Mouse (Mus musculus) hindbrain, embryonic 12.5 days (tissue): Measurements from ENCODE around the gene Poc1a. TPM values are rescaled to one million over a fixed set of nuclear protein-coding genes. Genes with fewer than 3 reads are reported as not detected.

ENCODE experiments used
- ATAC-seq: fragments of 200-750 bp; cut with Nextera tagmentation; 2 replicates; pipeline ENCODE4 v1.8.0; 2017; ENCODE audit warnings: moderate TSS enrichment; ENCODE audit not compliant: low FRiP score
- H3K27ac ChIP-seq: fragments of 300-500 bp; sonication (generic); 2 replicates; pipeline ENCODE4 v1.5.1; 2016; ENCODE audit warnings: mild to moderate bottlenecking
- H3K27me3 ChIP-seq: fragments of 300-500 bp; sonication (generic); 2 replicates; pipeline ENCODE4 v1.6.1; 2016; ENCODE audit warnings: mild to moderate bottlenecking
- H3K36me3 ChIP-seq: fragments of 300-500 bp; sonication (generic); 2 replicates; pipeline ENCODE4 v1.6.1; 2016; ENCODE audit warnings: mild to moderate bottlenecking
- H3K4me1 ChIP-seq: fragments of 300-500 bp; sonication (generic); 2 replicates; pipeline ENCODE4 v1.6.1; 2016
- H3K4me2 ChIP-seq: fragments of 300-500 bp; sonication (generic); replicated peaks from 2 replicates; pipeline ENCODE4 v1.6.1; 2016; ENCODE audit warnings: mild to moderate bottlenecking
- H3K4me3 ChIP-seq: fragments of 300-500 bp; sonication (generic); 2 replicates; pipeline ENCODE4 v1.5.1; 2016; ENCODE audit warnings: mild to moderate bottlenecking
- H3K9ac ChIP-seq: fragments of 300-500 bp; sonication (generic); 2 replicates; pipeline ENCODE4 v1.6.1; 2016; ENCODE audit warnings: mild to moderate bottlenecking, moderate library complexity
- H3K9me3 ChIP-seq: fragments of 300-500 bp; sonication (generic); replicated peaks from 2 replicates; pipeline ENCODE4 v1.6.1; 2016; ENCODE audit warnings: mild to moderate bottlenecking
- WGBS: fragments of 180-500 bp; shearing (Covaris S2); methylation state at CpG from one replicate; pipeline ENCODE4 v1.1.7; 2016; 5-methylcytosine and 5-hydroxymethylcytosine counted together
- polyA plus RNA-seq: library from polyadenylated mRNA; unstranded; fragments of >200 nt; fragmentation: Nextera tagmentation; extraction: Ambion mirVana; gene quantifications from 2 replicates; pipeline ENCODE4 v1.2.1, GENCODE M21; 2016

Poc1a gene
- polyA plus RNA-seq, 1 experiment from 2014 or later, result 16.4 TPM

GRCm38 (mm10) chr9:106399808-106400207 lies 118.9 kb downstream of the Poc1a start:
- 78% methylated on average over 3 of the region's 3 CpGs for WGBS
- H3K4me2 ChIP-seq, result no peak overlapping the region
- H3K9ac ChIP-seq, result no peak overlapping the region

More at GRCm38 (mm10) chr9:106399808-106400207, 118.9 kb downstream of the Poc1a start:
- peaks cover 8% of the 10 kb centered on the region for H3K4me1 ChIP-seq
- ATAC-seq, result no peak
- H3K4me3 ChIP-seq, result no peak overlapping the region
- H3K27me3 ChIP-seq, result no peaks in the 10 kb centered on the region
- H3K27ac ChIP-seq, result no peak overlapping the region
- no peaks in the 10 kb centered on the region for H3K36me3 ChIP-seq
- H3K9me3 ChIP-seq, result no peaks in the 10 kb centered on the region

Other genes with a start within 250 kb of the Poc1a start
- gene Col6a4, start 184.3 kb upstream of the Poc1a start, polyA plus RNA-seq, result 0.07 and 0.37 TPM in 2 replicates
- 5.1 and 5.6 TPM in 2 replicates for gene Glyctk, start 122.9 kb upstream of the Poc1a start, polyA plus RNA-seq
- 34.1 and 38.9 TPM in 2 replicates for gene Wdr82, start 110.1 kb upstream of the Poc1a start, polyA plus RNA-seq
- gene Ppm1m, start 81.3 kb upstream of the Poc1a start, polyA plus RNA-seq, result 32.3 and 37.0 TPM in 2 replicates
- gene Twf2, start 78.0 kb upstream of the Poc1a start, polyA plus RNA-seq, result 60.2 and 62.1 TPM in 2 replicates
- 0.05 and 0.07 TPM in 2 replicates for gene Tlr9, start 58.5 kb upstream of the Poc1a start, polyA plus RNA-seq
- 79.2 and 92.1 TPM in 2 replicates for gene Alas1, start 32.4 kb upstream of the Poc1a start, polyA plus RNA-seq
- gene Dusp7, start 87.6 kb downstream of the Poc1a start, polyA plus RNA-seq, result 25.5 and 26.9 TPM in 2 replicates
- 629 and 723 TPM in 2 replicates for gene Rpl29, start 148.4 kb downstream of the Poc1a start, polyA plus RNA-seq
- 29.0 and 30.7 TPM in 2 replicates for gene Acy1, start 157.3 kb downstream of the Poc1a start, polyA plus RNA-seq
- gene Abhd14b, start 166.4 kb downstream of the Poc1a start, polyA plus RNA-seq, result 7.6 and 8.5 TPM in 2 replicates
- gene Abhd14a, start 166.6 kb downstream of the Poc1a start, polyA plus RNA-seq, result 37.5 and 39.7 TPM in 2 replicates
- gene Pcbp4, start 172.2 kb downstream of the Poc1a start, polyA plus RNA-seq, result 308 and 309 TPM in 2 replicates
- 0.41 and 0.68 TPM in 2 replicates for gene Gpr62, start 184.9 kb downstream of the Poc1a start, polyA plus RNA-seq
- gene Rrp9, start 194.9 kb downstream of the Poc1a start, polyA plus RNA-seq, result 42.7 and 52.2 TPM in 2 replicates
- gene Parp3, start 195.9 kb downstream of the Poc1a start, polyA plus RNA-seq, result 1.6 and 2.1 TPM in 2 replicates
- gene Iqcf1, start 218.9 kb downstream of the Poc1a start, polyA plus RNA-seq, result not detected in 2 replicates
- not detected in 2 replicates for gene Iqcf5, start 233.5 kb downstream of the Poc1a start, polyA plus RNA-seq